Mouse (Mus musculus) stomach, postnatal 0 days (tissue): Measurements from ENCODE around the gene 6030468B19Rik.

ENCODE experiments used
- CTCF ChIP-seq: IDR thresholded peaks from 2 replicates; pipeline ENCODE4 v1.5.1; 2016; ENCODE audit warnings: antibody characterized with exemption, low read depth, mild to moderate bottlenecking, moderate library complexity
- EP300 ChIP-seq: optimal IDR thresholded peaks from 2 replicates; pipeline ENCODE3; 2016; ENCODE audit warnings: antibody characterized with exemption

- no peak for TF ChIP-seq CTCF
- no peak for TF ChIP-seq EP300
Measured at GRCm38 (mm10) chr11:117799174-117799573, 1.7 kb downstream of the 6030468B19Rik start.
